Mouse (Mus musculus): ENCODE measurements around the gene Rhbdf2. TPM values are rescaled to one million over a fixed set of nuclear protein-coding genes. Genes with fewer than 3 reads are reported as not detected.
"Not testable (repeated sequence)": the region's sequence is repeated elsewhere in the genome, so short reads cannot be mapped to it uniquely, and the experiment has no call there.

The Rhbdf2 gene
- total RNA-seq, 2 experiments from 2014 or later = 2.3 to 2.8 TPM

- 0 out of 2 replicates have a peak, but pooled peaks have one; percentile 6 for ATAC-seq (replicated peaks; ENCODE audit: low FRiP score, poor library complexity, severe bottlenecking)
Measured at GRCm38 (mm10) chr11:116623281-116624124, 3.3 kb downstream of the Rhbdf2 start.

DNA sequence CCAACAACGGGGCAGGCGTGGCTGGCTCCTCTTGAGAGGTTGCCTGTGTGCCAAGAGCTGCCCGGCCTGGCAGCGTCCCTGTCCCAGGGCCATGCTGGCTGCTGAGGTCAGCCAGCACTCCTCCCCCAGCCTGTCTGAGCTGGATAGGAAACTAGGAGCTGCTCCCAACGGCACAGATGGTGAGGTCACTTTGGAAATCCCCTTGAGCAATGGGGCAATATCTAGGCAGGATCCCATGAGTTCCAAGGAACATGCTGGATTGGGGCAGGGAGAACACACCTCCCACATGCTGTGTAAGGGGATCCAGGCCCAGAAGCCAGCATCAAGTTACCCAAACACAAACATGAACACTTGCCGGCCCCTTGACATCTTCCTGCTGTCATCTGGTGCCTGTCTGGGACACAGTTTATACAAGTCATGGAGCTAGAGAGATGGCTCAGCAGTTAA is 5.5 kb downstream of the Rhbdf2 start:
- no peak for ATAC-seq (replicated peaks; ENCODE audit: low FRiP score, poor library complexity, severe bottlenecking)

DNA sequence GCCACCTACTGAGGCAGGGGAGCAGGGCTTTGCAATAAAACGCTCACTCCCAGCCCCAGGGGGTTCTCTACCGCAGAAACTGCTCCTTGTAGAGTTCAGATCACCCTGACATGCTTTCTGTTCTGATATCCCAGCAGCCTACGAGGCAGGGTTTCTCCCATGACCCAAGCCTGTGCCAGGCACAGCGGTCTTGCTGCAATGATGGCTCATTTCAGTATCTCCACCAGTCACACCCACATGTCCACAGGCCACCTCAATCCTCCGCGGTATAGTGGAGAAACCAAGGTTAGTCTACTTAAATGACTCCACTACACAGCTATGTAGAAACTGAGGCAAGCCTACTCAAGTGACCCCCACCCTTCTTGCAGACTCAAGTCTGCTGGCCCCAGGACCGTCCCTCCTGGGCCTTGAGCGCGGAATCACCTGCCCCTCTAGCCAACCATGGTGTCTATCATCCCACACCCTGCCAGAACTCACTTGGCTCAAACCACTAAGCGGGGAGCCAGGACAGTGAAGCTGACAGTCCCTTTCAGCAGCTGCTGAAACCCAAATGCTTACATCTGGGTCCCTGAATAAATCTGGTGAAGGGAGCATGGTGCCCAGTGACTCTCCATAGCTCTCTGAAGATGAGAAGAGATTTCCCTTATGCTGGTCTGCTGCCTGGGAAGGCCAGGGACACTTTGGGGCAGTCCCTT is 6.1 kb downstream of the Rhbdf2 start:
- 0 out of 2 replicates have a peak, but pooled peaks have one; percentile 27 for ATAC-seq (replicated peaks; ENCODE audit: low FRiP score, poor library complexity, severe bottlenecking)

DNA sequence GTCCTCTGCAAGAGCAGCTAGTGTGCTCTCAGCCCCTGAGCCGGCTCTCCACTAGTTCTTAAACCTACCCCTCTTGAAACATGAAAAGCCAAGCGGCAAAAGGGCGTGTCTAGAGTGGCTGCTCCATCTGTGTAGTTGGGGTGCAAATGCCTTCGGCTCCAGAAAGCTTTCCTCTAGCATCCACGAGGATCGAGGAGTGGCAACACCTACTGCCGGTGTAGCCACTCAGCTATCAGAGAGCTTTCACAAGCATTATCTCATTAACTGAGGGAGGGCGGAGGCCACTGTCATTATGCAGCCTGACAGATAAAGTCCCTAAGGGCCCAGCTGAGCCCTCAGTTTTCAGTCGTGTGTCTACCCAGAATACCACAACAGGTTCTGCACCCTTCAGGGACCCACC is 6.7 kb downstream of the Rhbdf2 start:
- peak; percentile 38 for ATAC-seq (replicated peaks; ENCODE audit: low FRiP score, poor library complexity, severe bottlenecking)

DNA sequence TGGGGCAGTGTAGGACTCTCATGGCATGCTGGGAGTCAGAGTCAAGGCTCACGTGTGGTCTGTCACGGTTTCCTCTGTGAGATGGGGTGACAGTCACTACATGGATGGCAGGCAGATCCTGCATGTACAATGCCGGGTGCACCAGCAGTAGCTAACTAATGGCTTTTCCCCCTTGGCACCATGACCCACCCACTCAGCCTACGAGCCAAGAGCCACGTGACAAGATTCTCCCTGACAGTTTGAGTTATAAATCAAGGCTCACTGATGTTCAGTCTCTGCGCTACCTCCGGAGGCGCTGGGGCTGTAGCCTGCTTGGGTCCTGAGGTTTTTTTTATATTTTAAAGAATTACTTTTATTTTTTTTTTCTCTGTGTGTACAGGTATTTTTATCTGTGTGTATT is 7.3 kb downstream of the Rhbdf2 start:
- ATAC-seq (replicated peaks; ENCODE audit: low FRiP score, poor library complexity, severe bottlenecking) = no peak

DNA sequence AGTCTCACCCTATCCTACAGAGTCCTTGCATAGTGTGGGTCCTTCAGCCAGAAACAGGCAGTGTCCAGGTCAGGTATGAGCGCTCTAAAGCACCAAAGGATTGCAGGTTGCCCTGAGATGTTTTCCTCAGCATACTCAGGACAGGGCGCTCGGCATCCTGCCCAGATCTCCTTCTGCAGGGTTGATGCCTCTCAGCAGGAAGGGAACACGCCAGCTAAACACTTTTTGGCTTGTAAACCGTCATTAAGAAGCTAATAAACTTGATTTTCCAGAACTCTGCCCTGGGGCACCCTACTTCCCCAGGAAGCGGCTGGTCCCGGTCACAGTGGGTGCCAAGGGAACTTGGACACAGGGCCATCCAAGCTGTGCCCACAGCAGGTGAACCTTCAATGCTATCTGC is 7.7 kb downstream of the Rhbdf2 start:
- ATAC-seq (replicated peaks; ENCODE audit: low FRiP score, poor library complexity, severe bottlenecking) = no peak

DNA sequence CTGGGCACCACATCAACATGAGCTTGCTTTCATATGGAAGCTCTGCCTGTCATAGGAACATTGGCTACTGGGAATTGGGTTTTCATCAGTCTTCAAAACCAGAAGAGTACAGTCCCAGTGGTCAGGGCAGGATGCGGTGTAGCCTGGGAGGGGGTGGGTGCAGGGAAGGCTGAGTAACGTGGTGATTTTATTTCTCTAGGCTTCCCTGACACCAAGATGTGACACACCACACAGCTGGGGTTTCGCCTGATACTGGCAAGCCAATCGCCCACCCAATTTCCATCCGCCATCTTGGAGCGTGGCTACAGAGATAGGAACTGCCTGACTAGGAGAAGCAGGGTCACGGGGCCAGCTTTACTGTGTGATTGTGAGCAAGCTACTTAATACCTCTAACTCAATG is 8.2 kb downstream of the Rhbdf2 start:
- ATAC-seq (replicated peaks; ENCODE audit: low FRiP score, poor library complexity, severe bottlenecking) = no peak

DNA sequence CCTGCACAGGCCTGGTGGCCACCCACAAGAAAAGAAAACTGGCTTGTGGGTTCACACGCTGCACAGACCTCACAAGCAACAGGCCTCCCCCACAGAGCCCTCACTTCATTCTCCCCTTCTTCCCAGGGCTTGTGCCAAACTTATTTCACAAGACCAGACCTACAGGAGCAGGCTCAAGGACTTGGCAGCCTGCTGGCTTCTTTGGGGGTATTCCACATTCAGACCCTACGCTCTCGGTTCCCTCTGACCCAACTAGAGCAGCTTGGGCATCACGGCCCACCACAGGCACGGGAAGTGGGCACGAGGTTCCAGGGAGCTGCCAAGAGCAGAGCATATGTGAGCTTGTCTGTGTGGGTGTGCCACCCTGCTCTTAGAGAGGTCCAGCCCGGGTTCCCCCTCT is 9.2 kb downstream of the Rhbdf2 start:
- no peak for ATAC-seq (replicated peaks; ENCODE audit: low FRiP score, poor library complexity, severe bottlenecking)

- ATAC-seq (replicated peaks; ENCODE audit: low FRiP score, poor library complexity, severe bottlenecking) = no peak
Measured at GRCm38 (mm10) chr11:116616438-116617118, 10.2 kb downstream of the Rhbdf2 start.

- peak; percentile 60 for ATAC-seq (replicated peaks; ENCODE audit: low FRiP score, poor library complexity, severe bottlenecking)
Measured at GRCm38 (mm10) chr11:116615735-116616437, 10.9 kb downstream of the Rhbdf2 start.

DNA sequence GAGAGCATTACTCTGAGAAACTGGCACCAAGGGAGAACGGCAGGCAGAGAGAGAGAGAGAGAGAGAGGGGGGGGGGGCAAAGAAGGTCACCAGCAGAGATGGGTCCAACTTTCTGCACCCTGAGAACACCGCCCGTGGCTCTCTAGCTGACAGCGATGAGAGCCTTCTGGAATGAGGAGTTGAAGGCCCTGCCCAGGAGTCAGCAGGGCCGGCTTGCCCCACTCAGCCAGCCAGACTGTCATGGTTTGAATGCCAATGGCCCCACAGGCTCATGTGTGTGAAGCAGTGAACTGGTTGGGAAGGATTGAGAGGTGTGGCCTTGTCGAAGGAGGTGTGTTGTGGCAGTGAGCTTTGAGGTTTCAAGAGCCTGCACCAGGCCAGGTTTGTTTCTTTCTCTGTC is 13.6 kb downstream of the Rhbdf2 start:
- no peak for ATAC-seq (replicated peaks; ENCODE audit: low FRiP score, poor library complexity, severe bottlenecking)

GRCm38 (mm10) chr11:116612554-116612953 is 14.3 kb downstream of the Rhbdf2 start:
- no peak for ATAC-seq (replicated peaks; ENCODE audit: low FRiP score, poor library complexity, severe bottlenecking)

DNA sequence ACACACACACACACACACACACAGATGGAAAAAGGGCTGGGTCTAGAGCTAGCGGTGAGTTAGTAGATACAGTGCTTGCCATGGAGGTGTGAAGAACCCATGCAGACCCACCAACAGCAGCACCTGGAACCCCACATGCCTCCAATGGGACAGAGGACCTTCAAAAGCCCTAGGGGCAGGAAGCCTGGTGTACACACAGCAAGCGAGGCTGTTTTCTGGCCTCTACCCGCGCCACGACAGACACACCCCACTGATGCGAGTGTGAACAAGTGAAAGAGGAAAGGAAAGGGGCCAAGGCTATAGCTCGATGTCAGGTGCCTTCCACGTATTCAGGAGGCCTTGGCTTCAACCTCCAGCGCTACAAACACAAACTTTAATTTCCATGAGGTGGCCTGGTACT is 14.9 kb downstream of the Rhbdf2 start:
- ATAC-seq (replicated peaks; ENCODE audit: low FRiP score, poor library complexity, severe bottlenecking) = no peak

- not testable (repeated sequence) for ATAC-seq (replicated peaks; ENCODE audit: low FRiP score, poor library complexity, severe bottlenecking)
Measured at GRCm38 (mm10) chr11:116611168-116611567, 15.7 kb downstream of the Rhbdf2 start.

DNA sequence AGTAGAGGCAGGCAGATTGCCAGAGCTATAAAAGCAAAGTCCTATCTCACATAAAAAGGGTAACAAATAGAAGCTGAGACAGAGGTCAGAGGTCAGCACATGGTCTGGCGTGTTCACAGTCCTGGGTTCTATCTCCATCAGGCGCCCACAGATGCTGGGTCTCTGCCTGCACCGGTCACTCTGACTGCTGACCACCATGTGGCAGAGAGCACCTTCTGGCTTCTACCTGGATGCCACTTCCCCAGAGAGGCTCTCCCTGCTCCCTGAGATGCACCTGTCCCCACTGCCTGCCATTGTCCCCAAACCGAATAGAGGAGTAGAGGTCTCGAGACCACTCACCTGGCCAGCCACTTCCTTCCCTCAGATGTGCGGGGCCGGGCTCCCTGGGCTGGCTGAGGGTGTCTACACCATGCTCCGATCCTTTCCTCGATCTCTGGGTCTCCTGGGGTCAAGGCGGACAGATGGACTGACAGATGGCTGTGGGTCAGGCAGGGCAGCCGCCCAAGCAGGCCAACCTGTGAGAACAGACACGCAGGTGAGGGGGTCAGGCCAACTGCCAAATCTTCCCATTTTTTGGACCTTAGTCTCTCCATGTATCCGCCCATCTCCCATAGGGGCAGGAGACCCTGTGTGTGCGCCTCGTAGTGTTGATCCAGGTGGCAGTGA is 16.7 kb downstream of the Rhbdf2 start:
- ATAC-seq (replicated peaks; ENCODE audit: low FRiP score, poor library complexity, severe bottlenecking) = no peak

- no peak for ATAC-seq (replicated peaks; ENCODE audit: low FRiP score, poor library complexity, severe bottlenecking)
Measured at GRCm38 (mm10) chr11:116607717-116608116, 19.1 kb downstream of the Rhbdf2 start.

DNA sequence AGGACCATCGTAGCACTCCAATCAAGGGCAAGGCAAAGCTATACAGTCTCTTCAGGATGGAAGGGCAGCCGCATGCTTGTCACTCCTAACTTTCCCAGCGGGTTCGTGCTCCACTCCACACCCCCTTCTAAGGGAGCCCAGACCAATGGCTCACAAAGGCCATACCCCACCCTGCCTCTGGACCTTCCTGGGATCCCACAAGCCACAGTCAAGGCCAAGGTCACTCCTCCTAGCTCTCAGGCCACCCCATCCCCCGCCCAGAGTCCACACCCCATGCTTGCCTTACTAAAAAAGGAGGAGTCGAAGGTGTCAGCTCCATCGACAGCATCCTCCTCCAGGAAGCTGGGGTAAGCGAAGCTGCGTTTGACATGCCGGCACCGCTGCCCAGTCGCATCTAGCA is 22.7 kb downstream of the Rhbdf2 start:
- ATAC-seq (replicated peaks; ENCODE audit: low FRiP score, poor library complexity, severe bottlenecking) = no peak

GRCm38 (mm10) chr11:116603339-116603738 is 23.5 kb downstream of the Rhbdf2 start:
- peak; percentile 62 for ATAC-seq (replicated peaks; ENCODE audit: low FRiP score, poor library complexity, severe bottlenecking)

GRCm38 (mm10) chr11:116602043-116602442 is 24.8 kb downstream of the Rhbdf2 start:
- ATAC-seq (replicated peaks; ENCODE audit: low FRiP score, poor library complexity, severe bottlenecking) = no peak

All from erythroblast, adult 5-6 weeks (primary cell).